In the genomic region with DNA sequence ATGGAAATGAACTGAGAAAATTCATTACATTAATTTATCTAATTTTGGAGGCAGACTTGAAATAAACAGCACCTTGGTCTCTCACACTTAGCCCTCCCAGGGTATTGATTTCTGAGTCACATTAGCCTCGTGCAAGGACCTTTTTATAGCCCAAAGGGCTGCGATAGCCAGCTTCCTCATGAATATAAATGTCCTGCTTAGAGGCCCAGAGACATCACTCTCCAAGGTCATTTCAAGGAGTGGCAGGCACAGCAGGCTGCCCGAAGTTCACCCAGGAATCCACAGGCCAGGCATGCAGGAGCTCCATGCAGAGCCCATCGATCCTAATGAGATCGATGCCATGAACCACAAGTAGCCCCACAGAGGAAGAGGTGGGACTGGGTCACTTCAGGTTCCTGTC, we compare ENCODE assay signal across 21 mouse cellular contexts.
DNase-seq lines count a peak whose midpoint lies in the region; ATAC-seq lines count a peak whose summit lies in the region.
"Had no signal": no experiment of that assay in that cellular context is flagged by ENCODE, and none has a peak within 500 bp of the region (broad histone marks: within the 10 kb centered on the region; RNA-seq: fewer than 3 reads in every experiment).

No protein-coding gene starts in this region.

- peaks cover 9% of the 10 kb centered on the region for H3K4me1 ChIP-seq in neural tube, embryonic 11.5 days (ENCODE audit: control insufficient read depth, insufficient read depth, low read length)
- H3K4me1 ChIP-seq: limb, embryonic 15.5 days had no signal

- H3K27ac ChIP-seq in neural tube, embryonic 11.5 days (ENCODE audit: low read depth, low read length), result no peak overlapping the region
- H3K27ac ChIP-seq: forebrain, embryonic 10.5 days; left cerebral cortex, adult 2 months; limb, embryonic 15.5 days; liver, embryonic 14.5 days had no signal

- H3K27me3 ChIP-seq in neural tube, embryonic 11.5 days (ENCODE audit: control insufficient read depth, insufficient read depth, low read length), result no peaks in the 10 kb centered on the region
- H3K27me3 ChIP-seq: heart, embryonic 12.5 days; limb, embryonic 15.5 days; Patski had no signal

- H3K9ac ChIP-seq in neural tube, embryonic 11.5 days (ENCODE audit: low read length), result no peak overlapping the region
- H3K9ac ChIP-seq: limb, embryonic 15.5 days; liver, embryonic 14.5 days; lung, embryonic 14.5 days had no signal

- H3K4me2 ChIP-seq in neural tube, embryonic 11.5 days (ENCODE audit: low read depth), result no peak overlapping the region
- H3K4me2 ChIP-seq: heart, embryonic 12.5 days; limb, embryonic 15.5 days; lung, embryonic 14.5 days had no signal

- no peaks in the 10 kb centered on the region for H3K9me3 ChIP-seq in neural tube, embryonic 11.5 days (ENCODE audit: control insufficient read depth, low read length)
- H3K9me3 ChIP-seq: forebrain, embryonic 10.5 days; heart, embryonic 12.5 days; limb, embryonic 15.5 days had no signal

- ATAC-seq in neural tube, embryonic 11.5 days (ENCODE audit: insufficient read depth, low FRiP score, low TSS enrichment), result peak; percentile 50; the same call in 1 of the 2 replicates
- ATAC-seq: forebrain, embryonic 16.5 days had no signal

- no peaks in the 10 kb centered on the region for H3K36me3 ChIP-seq in neural tube, embryonic 11.5 days (ENCODE audit: control insufficient read depth, insufficient read depth, low read length)
- H3K36me3 ChIP-seq: forebrain, embryonic 10.5 days; G1E; heart, embryonic 12.5 days; limb, embryonic 15.5 days had no signal

- WGBS in neural tube, embryonic 11.5 days, result 46% methylated on average over 5 of the region's 5 CpGs

- no peak overlapping the region for H3K4me3 ChIP-seq in neural tube, embryonic 11.5 days (ENCODE audit: low read depth, low read length)
- H3K4me3 ChIP-seq: forebrain, embryonic 10.5 days; heart, embryonic 12.5 days; left cerebral cortex, adult 2 months; limb, embryonic 15.5 days had no signal

- peak; percentile 63 for DNase-seq in kidney, adult 11 months
- no peak for DNase-seq in kidney, postnatal 10 days
- peak; percentile 55 for DNase-seq in neural tube, embryonic 11.5 days (ENCODE audit: low spot score)
- DNase-seq in neural tube, embryonic 10.5 days (ENCODE audit: extremely low spot score, low spot score), result no peak
- peak; percentile 49 for DNase-seq in mesoderm, embryonic 11.5 days (ENCODE audit: low read depth, low spot score)
- DNase-seq in left cerebral cortex, adult 9 months (ENCODE audit: low spot score in 2 of 2), result no peak
- no peak for DNase-seq in gastrocnemius, adult 8-10 months (ENCODE audit: low spot score in 2 of 2)
- DNase-seq: cerebellum, adult 11 months; gastrocnemius, postnatal 14 days; heart, adult 11 months; heart, postnatal 10 days; left cerebral cortex, postnatal 4 days; lung, embryonic 14.5 days had no signal

Comparison
In these comparisons a context has a peak if more than half of its experiments do, and no peak if none do; other contexts are left out.
1. DNase-seq: peak in kidney, adult 11 months (single experiment), neural tube, embryonic 11.5 days (single experiment) and mesoderm, embryonic 11.5 days (single experiment); none in kidney, postnatal 10 days (single experiment), neural tube, embryonic 10.5 days (single experiment), left cerebral cortex, adult 9 months (0 of 2) and gastrocnemius, adult 8-10 months (0 of 2).